Mouse (Mus musculus): ENCODE data around the gene Slc15a1. TPM values are rescaled to one million over a fixed set of nuclear protein-coding genes. Genes with fewer than 3 reads are reported as not detected.

Gene Slc15a1
- polyA plus RNA-seq, 1 experiment from 2014 or later: 0.06 TPM

- H3K4me2 ChIP-seq: no peak overlapping the region
- no peak overlapping the region for H3K27ac ChIP-seq (replicated peaks)
- no peaks in the 10 kb centered on the region for H3K36me3 ChIP-seq
- WGBS: 80% methylated on average over 4 of the region's 4 CpGs
- H3K4me1 ChIP-seq (replicated peaks): no peaks in the 10 kb centered on the region
- H3K27me3 ChIP-seq: no peaks in the 10 kb centered on the region
- no peak for ATAC-seq (ENCODE audit: low FRiP score, low read depth)
- no peak overlapping the region for H3K9ac ChIP-seq
- H3K4me3 ChIP-seq: no peak overlapping the region
- H3K9me3 ChIP-seq: no peaks in the 10 kb centered on the region
These were observed 16.7 kb upstream of the Slc15a1 start for GRCm38 (mm10) chr14:121521709-121522108.

- Histone ChIP-seq H3K27me3 (no peaks in the 10 kb centered on the region), H3K27ac (replicated peaks) (no peak overlapping the region), H3K9me3 (no peaks in the 10 kb centered on the region), H3K4me1 (replicated peaks) (no peaks in the 10 kb centered on the region), H3K4me3 (no peak overlapping the region), H3K36me3 (no peaks in the 10 kb centered on the region), H3K4me2 (no peak overlapping the region), H3K9ac (no peak overlapping the region)
- 86% methylated on average over 5 of the region's 5 CpGs for WGBS
- ATAC-seq (ENCODE audit: low FRiP score, low read depth): no peak
These were observed 11.8 kb upstream of the Slc15a1 start for GRCm38 (mm10) chr14:121516881-121517280.

DNA sequence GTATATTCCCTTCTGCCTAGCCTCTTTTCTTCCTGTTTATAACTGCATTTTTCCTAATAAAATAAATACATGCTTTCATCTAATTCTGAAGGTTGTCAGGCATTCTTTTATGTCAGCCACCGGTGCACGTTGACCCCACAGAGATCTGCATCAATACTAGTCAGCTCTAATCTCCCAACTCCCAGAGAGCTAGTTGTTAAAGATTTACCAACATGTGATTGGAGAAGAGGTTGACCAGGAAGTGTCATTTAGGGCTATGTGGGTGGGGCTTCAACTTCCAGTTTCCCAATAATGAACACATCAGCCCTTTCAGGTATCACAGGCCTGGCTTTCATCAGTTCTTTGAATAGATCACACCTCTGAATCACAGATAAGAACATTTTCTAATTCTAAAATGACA lies 3.9 kb upstream of the Slc15a1 start:
- H3K9ac ChIP-seq: no peak overlapping the region
- H3K27me3 ChIP-seq: peaks cover 27% of the 10 kb centered on the region
- no peak for ATAC-seq (ENCODE audit: low FRiP score, low read depth)
- H3K27ac ChIP-seq (replicated peaks): no peak overlapping the region
- H3K36me3 ChIP-seq: no peaks in the 10 kb centered on the region
- 77% methylated on average over 2 of the region's 2 CpGs for WGBS
- no peak overlapping the region for H3K4me2 ChIP-seq
- peaks cover 8% of the 10 kb centered on the region; the same call in 1 of the 2 replicates for H3K4me1 ChIP-seq (replicated peaks)
- H3K9me3 ChIP-seq: no peaks in the 10 kb centered on the region
- H3K4me3 ChIP-seq: no peak overlapping the region

- Histone ChIP-seq H3K4me2 (no peak overlapping the region), H3K4me1 (replicated peaks) (peaks cover 8% of the 10 kb centered on the region; the same call in 1 of the 2 replicates), H3K36me3 (no peaks in the 10 kb centered on the region), H3K9ac (no peak overlapping the region), H3K27ac (replicated peaks) (no peak overlapping the region), H3K9me3 (no peaks in the 10 kb centered on the region), H3K4me3 (no peak overlapping the region), H3K27me3 (peaks cover 27% of the 10 kb centered on the region)
- no peak for ATAC-seq (ENCODE audit: low FRiP score, low read depth)
- WGBS: 18% methylated on average over 6 of the region's 6 CpGs
These were observed 1.3 kb upstream of the Slc15a1 start for GRCm38 (mm10) chr14:121506336-121506735.

DNA sequence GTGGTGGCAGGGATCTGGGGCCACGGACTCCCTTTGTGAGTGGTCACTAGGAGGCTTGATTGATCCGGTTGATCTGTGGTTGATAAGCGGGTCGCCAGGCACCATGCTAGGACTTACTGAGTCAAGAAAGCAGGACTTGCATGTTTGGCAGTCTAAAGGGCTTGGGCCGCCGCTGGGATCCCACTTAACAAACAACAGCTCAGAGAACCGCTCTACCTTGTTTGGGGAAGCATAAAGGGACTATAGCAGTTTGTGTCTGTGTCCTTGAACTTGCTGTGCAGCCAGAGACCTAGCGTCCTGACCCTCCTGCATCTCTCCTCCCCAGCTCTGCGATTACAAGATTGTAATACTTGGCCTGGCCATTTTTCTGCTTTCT lies 421 bp upstream of the Slc15a1 start:
- Histone ChIP-seq H3K9ac (no peak overlapping the region), H3K36me3 (no peaks in the 10 kb centered on the region), H3K9me3 (no peaks in the 10 kb centered on the region), H3K4me1 (replicated peaks) (peaks cover 8% of the 10 kb centered on the region; the same call in 1 of the 2 replicates), H3K27ac (replicated peaks) (no peak overlapping the region), H3K4me2 (no peak overlapping the region; the same call in 1 of the 2 replicates), H3K4me3 (no peak overlapping the region), H3K27me3 (peaks cover 27% of the 10 kb centered on the region)
- WGBS: 29% methylated on average over 9 of the region's 9 CpGs
- no peak for ATAC-seq (ENCODE audit: low FRiP score, low read depth)

- Histone ChIP-seq H3K36me3 (no peaks in the 10 kb centered on the region), H3K4me1 (replicated peaks) (peaks cover 8% of the 10 kb centered on the region; the same call in 1 of the 2 replicates), H3K4me3 (no peak overlapping the region), H3K4me2 (no peak overlapping the region), H3K27ac (replicated peaks) (no peak overlapping the region), H3K27me3 (peaks cover 16% of the 10 kb centered on the region), H3K9me3 (no peaks in the 10 kb centered on the region), H3K9ac (no peak overlapping the region)
- ATAC-seq (ENCODE audit: low FRiP score, low read depth): no peak
- 88% methylated on average over 2 of the region's 2 CpGs for WGBS
These were observed 4.5 kb downstream of the Slc15a1 start for GRCm38 (mm10) chr14:121500577-121500976.

GRCm38 (mm10) chr14:121499769-121500168 lies 5.3 kb downstream of the Slc15a1 start:
- H3K27me3 ChIP-seq: peaks cover 7% of the 10 kb centered on the region
- H3K4me1 ChIP-seq (replicated peaks): peaks cover 3% of the 10 kb centered on the region; the same call in 1 of the 2 replicates
- H3K27ac ChIP-seq (replicated peaks): no peak overlapping the region
- no peak for ATAC-seq (ENCODE audit: low FRiP score, low read depth)
- WGBS: 92% methylated on average over 1 of the region's 1 CpGs
- no peak overlapping the region for H3K9ac ChIP-seq
- H3K4me3 ChIP-seq: no peak overlapping the region
- no peaks in the 10 kb centered on the region for H3K36me3 ChIP-seq
- H3K4me2 ChIP-seq: no peak overlapping the region
- no peaks in the 10 kb centered on the region for H3K9me3 ChIP-seq

- Histone ChIP-seq H3K27ac (replicated peaks) (no peak overlapping the region), H3K4me2 (no peak overlapping the region), H3K36me3 (no peaks in the 10 kb centered on the region), H3K27me3 (no peaks in the 10 kb centered on the region), H3K9me3 (no peaks in the 10 kb centered on the region), H3K4me1 (replicated peaks) (0 out of 2 replicates have a peak, but pooled peaks cover under 1% of the 10 kb centered on the region), H3K9ac (no peak overlapping the region), H3K4me3 (no peak overlapping the region)
- 94% methylated on average over 1 of the region's 1 CpGs for WGBS
- no peak for ATAC-seq (ENCODE audit: low FRiP score, low read depth)
These were observed 7.3 kb downstream of the Slc15a1 start for GRCm38 (mm10) chr14:121497800-121498199.

GRCm38 (mm10) chr14:121495741-121496140 lies 9.3 kb downstream of the Slc15a1 start:
- 82% methylated on average over 4 of the region's 4 CpGs for WGBS
- Histone ChIP-seq H3K36me3 (no peaks in the 10 kb centered on the region), H3K4me2 (no peak overlapping the region), H3K27me3 (no peaks in the 10 kb centered on the region), H3K4me3 (no peak overlapping the region), H3K4me1 (replicated peaks) (0 out of 2 replicates have a peak, but pooled peaks cover 8% of the 10 kb centered on the region), H3K27ac (replicated peaks) (no peak overlapping the region), H3K9ac (no peak overlapping the region), H3K9me3 (no peaks in the 10 kb centered on the region)
- ATAC-seq (ENCODE audit: low FRiP score, low read depth): no peak

DNA sequence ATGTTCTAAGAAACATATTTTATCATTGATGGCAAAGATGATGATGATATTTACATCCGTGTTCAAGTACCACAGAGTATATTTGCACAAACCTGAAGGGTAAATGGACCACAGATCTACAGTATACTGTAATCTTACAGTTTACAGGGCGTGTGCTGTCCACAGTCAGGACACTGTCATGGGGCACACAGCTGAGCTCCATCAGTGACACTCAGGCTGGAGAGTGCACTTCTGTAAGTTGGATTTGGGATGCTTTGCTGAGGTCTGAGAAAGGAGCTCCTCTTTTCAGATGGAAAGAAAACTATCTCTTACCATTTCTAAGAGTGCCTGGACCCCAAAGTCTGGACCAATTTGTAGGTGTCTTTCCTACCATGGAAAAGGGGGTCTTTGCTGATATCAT lies 9.9 kb downstream of the Slc15a1 start:
- Histone ChIP-seq H3K27ac (replicated peaks) (no peak overlapping the region), H3K9me3 (no peaks in the 10 kb centered on the region), H3K4me3 (no peak overlapping the region), H3K27me3 (no peaks in the 10 kb centered on the region), H3K36me3 (no peaks in the 10 kb centered on the region), H3K9ac (no peak overlapping the region), H3K4me2 (no peak overlapping the region), H3K4me1 (replicated peaks) (0 out of 2 replicates have a peak, but pooled peaks cover 8% of the 10 kb centered on the region)
- ATAC-seq (ENCODE audit: low FRiP score, low read depth): no peak
- 82% methylated on average over 2 of the region's 2 CpGs for WGBS

DNA sequence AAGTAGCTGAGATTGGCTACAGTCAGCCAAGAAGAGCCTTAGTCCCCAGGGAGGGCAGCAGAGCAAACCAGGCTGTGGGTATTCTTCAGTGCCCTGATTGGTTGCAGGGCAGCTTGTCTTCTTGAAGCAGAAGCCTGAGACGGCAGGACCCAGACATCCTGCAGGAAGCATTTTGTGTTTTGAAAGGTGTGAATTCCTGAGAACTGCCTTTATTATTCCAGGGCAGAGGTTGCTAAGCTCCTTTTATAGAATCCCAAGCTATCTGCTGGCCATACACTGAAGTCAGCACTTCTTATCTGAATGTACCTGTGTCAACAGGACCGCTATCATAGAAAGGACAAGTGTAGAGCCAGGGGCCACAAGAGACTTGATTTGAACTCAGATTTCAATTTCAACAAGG lies 10.8 kb downstream of the Slc15a1 start:
- no peak for ATAC-seq (ENCODE audit: low FRiP score, low read depth)
- Histone ChIP-seq H3K9ac (no peak overlapping the region), H3K4me3 (no peak overlapping the region), H3K9me3 (no peaks in the 10 kb centered on the region), H3K4me1 (replicated peaks) (0 out of 2 replicates have a peak, but pooled peaks cover 8% of the 10 kb centered on the region), H3K4me2 (no peak overlapping the region), H3K27ac (replicated peaks) (no peak overlapping the region), H3K36me3 (no peaks in the 10 kb centered on the region), H3K27me3 (no peaks in the 10 kb centered on the region)
- 58% methylated on average over 2 of the region's 2 CpGs for WGBS

- Histone ChIP-seq H3K9me3 (no peaks in the 10 kb centered on the region), H3K9ac (no peak overlapping the region), H3K4me1 (replicated peaks) (0 out of 2 replicates have a peak, but pooled peaks cover 8% of the 10 kb centered on the region), H3K4me3 (no peak overlapping the region), H3K4me2 (no peak overlapping the region), H3K27ac (replicated peaks) (no peak overlapping the region), H3K27me3 (no peaks in the 10 kb centered on the region), H3K36me3 (no peaks in the 10 kb centered on the region)
- no peak for ATAC-seq (ENCODE audit: low FRiP score, low read depth)
- 80% methylated on average over 3 of the region's 3 CpGs for WGBS
These were observed 11.3 kb downstream of the Slc15a1 start for GRCm38 (mm10) chr14:121493712-121494111.

- WGBS: 70% methylated on average over 8 of the region's 8 CpGs
- H3K4me1 ChIP-seq (replicated peaks): 0 out of 2 replicates have a peak, but pooled peaks cover 8% of the 10 kb centered on the region
These were observed 12.7 kb downstream of the Slc15a1 start for GRCm38 (mm10) chr14:121492328-121492727.

More at GRCm38 (mm10) chr14:121492328-121492727, 12.7 kb downstream of the Slc15a1 start:
- H3K9me3 ChIP-seq: no peaks in the 10 kb centered on the region
- H3K4me2 ChIP-seq: no peak overlapping the region
- H3K27ac ChIP-seq (replicated peaks): no peak overlapping the region
- no peak overlapping the region for H3K4me3 ChIP-seq
- no peaks in the 10 kb centered on the region for H3K27me3 ChIP-seq
- H3K36me3 ChIP-seq: no peaks in the 10 kb centered on the region
- no peak for ATAC-seq (ENCODE audit: low FRiP score, low read depth)
- no peak overlapping the region for H3K9ac ChIP-seq
